Mouse (Mus musculus): ENCODE data around the gene Gpr1. TPM values are rescaled to one million over a fixed set of nuclear protein-coding genes. Genes with fewer than 3 reads are reported as not detected.

Gpr1 gene
- polyA plus RNA-seq, 1 experiment from 2014 or later: 0.66 TPM

GRCm38 (mm10) chr1:63248360-63248851, 34.1 kb upstream of the Gpr1 start:
- ATAC-seq (replicated peaks): no peak
- Histone ChIP-seq H3K9me3 (no peaks in the 10 kb centered on the region), H3K4me1 (peaks cover 6% of the 10 kb centered on the region), H3K27ac (peak overlapping the region; percentile 78), H3K9ac (peak overlapping the region; percentile 30), H3K4me2 (peak overlapping the region; percentile 53), H3K36me3 (replicated peaks) (no peaks in the 10 kb centered on the region), H3K27me3 (replicated peaks) (peaks cover 46% of the 10 kb centered on the region), H3K4me3 (peak overlapping the region; percentile 26)
- 1% methylated on average over 44 of the region's 44 CpGs for WGBS

- WGBS: under 1% methylated on average over 18 of the region's 18 CpGs
- Histone ChIP-seq H3K27me3 (replicated peaks) (peaks cover 46% of the 10 kb centered on the region), H3K36me3 (replicated peaks) (no peaks in the 10 kb centered on the region), H3K9me3 (no peaks in the 10 kb centered on the region), H3K4me2 (peak overlapping the region; percentile 53), H3K27ac (peak overlapping the region; percentile 78), H3K4me3 (peak overlapping the region; percentile 26), H3K4me1 (peaks cover 6% of the 10 kb centered on the region), H3K9ac (peak overlapping the region; percentile 30)
- peak; percentile 73 for ATAC-seq (replicated peaks)
Measured at GRCm38 (mm10) chr1:63247831-63248359, 33.6 kb upstream of the Gpr1 start.

GRCm38 (mm10) chr1:63246862-63247521, 32.6 kb upstream of the Gpr1 start:
- Histone ChIP-seq H3K4me2 (peak overlapping the region; percentile 53), H3K9ac (no peak overlapping the region), H3K27me3 (replicated peaks) (peaks cover 45% of the 10 kb centered on the region), H3K27ac (peak overlapping the region; percentile 78; the same call in 1 of the 2 replicates), H3K36me3 (replicated peaks) (no peaks in the 10 kb centered on the region), H3K4me3 (peak overlapping the region; percentile 17; the same call in 1 of the 2 replicates), H3K9me3 (no peaks in the 10 kb centered on the region), H3K4me1 (peaks cover 6% of the 10 kb centered on the region)
- under 1% methylated on average over 16 of the region's 16 CpGs for whole genome bisulfite sequencing
- ATAC-seq (replicated peaks): peak; percentile 87

GRCm38 (mm10) chr1:63243854-63244253, 29.5 kb upstream of the Gpr1 start:
- no peaks in the 10 kb centered on the region for H3K36me3 ChIP-seq (replicated peaks)
- H3K27me3 ChIP-seq (replicated peaks): peaks cover 18% of the 10 kb centered on the region
- no peak overlapping the region for H3K4me3 ChIP-seq
- no peaks in the 10 kb centered on the region for H3K9me3 ChIP-seq
- no peak overlapping the region for H3K27ac ChIP-seq
- H3K4me1 ChIP-seq: peaks cover 6% of the 10 kb centered on the region
- H3K4me2 ChIP-seq: no peak overlapping the region
- 63% methylated on average over 4 of the region's 4 CpGs for WGBS
- ATAC-seq (replicated peaks): no peak
- H3K9ac ChIP-seq: no peak overlapping the region

GRCm38 (mm10) chr1:63239751-63240150, 25.4 kb upstream of the Gpr1 start:
- Histone ChIP-seq H3K9ac (no peak overlapping the region), H3K4me3 (no peak overlapping the region), H3K36me3 (replicated peaks) (no peaks in the 10 kb centered on the region), H3K4me2 (no peak overlapping the region), H3K27ac (no peak overlapping the region), H3K9me3 (no peaks in the 10 kb centered on the region), H3K4me1 (peaks cover 12% of the 10 kb centered on the region; the same call in 1 of the 2 replicates), H3K27me3 (replicated peaks) (0 out of 2 replicates have a peak, but pooled peaks cover 3% of the 10 kb centered on the region)
- no peak for ATAC-seq (replicated peaks)
- 89% methylated on average over 8 of the region's 8 CpGs for WGBS

GRCm38 (mm10) chr1:63239305-63239704, 25.0 kb upstream of the Gpr1 start:
- H3K4me1 ChIP-seq: peaks cover 12% of the 10 kb centered on the region; the same call in 1 of the 2 replicates
- H3K9ac ChIP-seq: no peak overlapping the region
- H3K36me3 ChIP-seq (replicated peaks): no peaks in the 10 kb centered on the region
- H3K9me3 ChIP-seq: no peaks in the 10 kb centered on the region
- 0 out of 2 replicates have a peak, but pooled peaks cover 3% of the 10 kb centered on the region for H3K27me3 ChIP-seq (replicated peaks)
- no peak overlapping the region for H3K4me2 ChIP-seq
- H3K27ac ChIP-seq: no peak overlapping the region
- 58% methylated on average over 4 of the region's 4 CpGs for WGBS
- no peak overlapping the region for H3K4me3 ChIP-seq
- ATAC-seq (replicated peaks): no peak

GRCm38 (mm10) chr1:63237371-63237770, 23.0 kb upstream of the Gpr1 start:
- ATAC-seq (replicated peaks): peak; percentile 63
- peaks cover 12% of the 10 kb centered on the region; the same call in 1 of the 2 replicates for H3K4me1 ChIP-seq
- WGBS: 6% methylated on average over 5 of the region's 5 CpGs
- no peaks in the 10 kb centered on the region for H3K27me3 ChIP-seq (replicated peaks)
- no peak overlapping the region for H3K4me2 ChIP-seq
- H3K9ac ChIP-seq: no peak overlapping the region
- no peaks in the 10 kb centered on the region for H3K36me3 ChIP-seq (replicated peaks)
- H3K4me3 ChIP-seq: no peak overlapping the region
- no peaks in the 10 kb centered on the region for H3K9me3 ChIP-seq
- H3K27ac ChIP-seq: no peak overlapping the region

- Histone ChIP-seq H3K27ac (no peak overlapping the region), H3K4me2 (no peak overlapping the region), H3K4me1 (no peaks in the 10 kb centered on the region), H3K27me3 (replicated peaks) (no peaks in the 10 kb centered on the region), H3K9me3 (no peaks in the 10 kb centered on the region), H3K4me3 (no peak overlapping the region), H3K9ac (no peak overlapping the region), H3K36me3 (replicated peaks) (no peaks in the 10 kb centered on the region)
- WGBS: 86% methylated on average over 5 of the region's 5 CpGs
- ATAC-seq (replicated peaks): no peak
Measured at GRCm38 (mm10) chr1:63227241-63227640, 12.9 kb upstream of the Gpr1 start.

- Histone ChIP-seq H3K9me3 (no peaks in the 10 kb centered on the region), H3K4me1 (no peaks in the 10 kb centered on the region), H3K27me3 (replicated peaks) (no peaks in the 10 kb centered on the region), H3K27ac (no peak overlapping the region), H3K9ac (no peak overlapping the region), H3K4me2 (no peak overlapping the region), H3K4me3 (no peak overlapping the region), H3K36me3 (replicated peaks) (no peaks in the 10 kb centered on the region)
- no peak for ATAC-seq (replicated peaks)
- WGBS: 14% methylated on average over 7 of the region's 7 CpGs
Measured at GRCm38 (mm10) chr1:63225890-63226289, 11.5 kb upstream of the Gpr1 start.

- no peaks in the 10 kb centered on the region for H3K9me3 ChIP-seq
- H3K9ac ChIP-seq: no peak overlapping the region
- no peaks in the 10 kb centered on the region for H3K4me1 ChIP-seq
- 83% methylated on average over 4 of the region's 4 CpGs for WGBS
- no peaks in the 10 kb centered on the region for H3K27me3 ChIP-seq (replicated peaks)
- ATAC-seq (replicated peaks): no peak
- H3K27ac ChIP-seq: no peak overlapping the region
- no peaks in the 10 kb centered on the region for H3K36me3 ChIP-seq (replicated peaks)
- no peak overlapping the region for H3K4me2 ChIP-seq
- no peak overlapping the region for H3K4me3 ChIP-seq
Measured at GRCm38 (mm10) chr1:63225009-63225408, 10.7 kb upstream of the Gpr1 start.

GRCm38 (mm10) chr1:63219277-63219676, 4.9 kb upstream of the Gpr1 start:
- Histone ChIP-seq H3K27ac (no peak overlapping the region), H3K9me3 (no peaks in the 10 kb centered on the region), H3K4me1 (peaks cover 7% of the 10 kb centered on the region), H3K4me3 (no peak overlapping the region), H3K27me3 (replicated peaks) (no peaks in the 10 kb centered on the region), H3K36me3 (replicated peaks) (no peaks in the 10 kb centered on the region), H3K4me2 (no peak overlapping the region), H3K9ac (no peak overlapping the region)
- no peak for ATAC-seq (replicated peaks)
- 97% methylated on average over 4 of the region's 4 CpGs for WGBS

GRCm38 (mm10) chr1:63214631-63215030, 288 bp upstream of the Gpr1 start:
- H3K4me3 ChIP-seq: no peak overlapping the region
- H3K27me3 ChIP-seq (replicated peaks): no peaks in the 10 kb centered on the region
- no peak overlapping the region for H3K9ac ChIP-seq
- peaks cover 18% of the 10 kb centered on the region for H3K4me1 ChIP-seq
- peak overlapping the region; percentile 51; the same call in 1 of the 2 replicates for H3K27ac ChIP-seq
- ATAC-seq (replicated peaks): 0 out of 2 replicates have a peak, but pooled peaks have one; percentile 66
- no peak overlapping the region for H3K4me2 ChIP-seq
- no peaks in the 10 kb centered on the region for H3K9me3 ChIP-seq
- no peaks in the 10 kb centered on the region for H3K36me3 ChIP-seq (replicated peaks)
- WGBS: 41% methylated on average over 7 of the region's 7 CpGs

All from midbrain, embryonic 15.5 days (tissue).